In the genomic region with DNA sequence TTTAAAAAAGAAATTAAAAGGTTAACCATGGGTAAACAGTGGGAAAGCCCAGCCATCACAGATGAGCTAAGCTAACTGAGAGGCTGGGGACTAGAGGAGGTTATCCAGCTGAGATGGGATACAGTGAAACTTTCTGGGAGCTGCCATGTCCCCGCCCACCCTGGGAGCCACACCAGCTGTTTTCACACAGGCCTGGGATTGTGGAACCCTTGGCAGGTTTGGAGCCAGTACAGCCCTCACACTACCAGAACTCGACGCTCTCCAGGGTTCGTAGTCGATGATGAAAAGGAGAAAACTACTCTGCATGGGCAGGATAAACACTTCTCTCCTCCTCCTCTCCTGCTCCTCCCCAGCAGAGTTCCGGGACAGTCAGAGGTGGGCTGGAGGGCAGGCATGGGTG, we compare ENCODE assay signal across 14 mouse cellular contexts. TPM values are rescaled to one million over a fixed set of nuclear protein-coding genes. Genes with fewer than 3 reads are reported as not detected.
DNase-seq lines count a peak whose midpoint lies in the region; ATAC-seq and TF ChIP-seq lines count a peak whose summit lies in the region.
"Had no signal": no experiment of that assay in that cellular context is flagged by ENCODE, and none has a peak within 500 bp of the region (broad histone marks: within the 10 kb centered on the region; RNA-seq: fewer than 3 reads in every experiment).

No protein-coding gene starts in this region.

- H3K27ac ChIP-seq in cerebellum, adult 2 months (ENCODE audit: insufficient read depth, low read length), result no peak overlapping the region
- H3K27ac ChIP-seq in hindbrain, embryonic 16.5 days (ENCODE audit: low read depth, low read length), result no peak overlapping the region
- H3K27ac ChIP-seq: hindbrain, embryonic 12.5 days; midbrain, embryonic 13.5 days; neural tube, embryonic 12.5 days had no signal

- peaks cover 4% of the 10 kb centered on the region; the same call in 1 of the 2 replicates for H3K4me1 ChIP-seq in cerebellum, adult 2 months (ENCODE audit: control insufficient read depth, insufficient read depth, low read length)
- H3K4me1 ChIP-seq in hindbrain, embryonic 16.5 days (ENCODE audit: control insufficient read depth, insufficient read depth, low read depth, low read length), result peaks cover 6% of the 10 kb centered on the region
- H3K4me1 ChIP-seq: neural tube, embryonic 12.5 days had no signal

- TF ChIP-seq CTCF in cerebellum, adult 2 months (IDR thresholded peaks at IDR 0.05; ENCODE audit: borderline replicate concordance, insufficient read depth, low read depth, low read length), result no peak

- H3K9ac ChIP-seq in hindbrain, embryonic 16.5 days (ENCODE audit: low read depth, low read length), result no peak overlapping the region
- H3K9ac ChIP-seq: hindbrain, embryonic 12.5 days; midbrain, embryonic 13.5 days; neural tube, embryonic 12.5 days had no signal

- H3K4me3 ChIP-seq in cerebellum, adult 2 months (replicated peaks; ENCODE audit: insufficient read depth, low read depth, low read length), result no peak overlapping the region
- no peak overlapping the region for H3K4me3 ChIP-seq in hindbrain, embryonic 16.5 days (ENCODE audit: low read length)
- H3K4me3 ChIP-seq: hindbrain, embryonic 12.5 days; midbrain, embryonic 13.5 days; neural tube, embryonic 12.5 days had no signal

- DNase-seq in kidney, postnatal 14 days, result peak; percentile 45
- DNase-seq in kidney, postnatal 36 days, result no peak
- peak; percentile 68 for DNase-seq in gastrocnemius, postnatal 10 days
- DNase-seq in heart, postnatal 10 days, result peak; percentile 81 to 82
- DNase-seq in lung, postnatal 4 days, result peak; percentile 29 to 70
- no peak for DNase-seq in thymus, postnatal 25 days
- no peak for DNase-seq in cerebellum, adult 2 months
- DNase-seq: adrenal gland, postnatal 10 days; cerebellum, postnatal 25 days; retina, postnatal 1 day had no signal

- H3K9me3 ChIP-seq in hindbrain, embryonic 16.5 days (ENCODE audit: control insufficient read depth, low read length), result no peaks in the 10 kb centered on the region
- H3K9me3 ChIP-seq: hindbrain, embryonic 12.5 days; neural tube, embryonic 12.5 days had no signal

- H3K27me3 ChIP-seq in cerebellum, adult 2 months (ENCODE audit: control insufficient read depth, insufficient read depth, low read length), result no peaks in the 10 kb centered on the region
- no peaks in the 10 kb centered on the region for H3K27me3 ChIP-seq in hindbrain, embryonic 16.5 days (replicated peaks; ENCODE audit: control insufficient read depth, insufficient read depth, low read length)
- H3K27me3 ChIP-seq: hindbrain, embryonic 12.5 days; midbrain, embryonic 13.5 days; neural tube, embryonic 12.5 days had no signal

- no peak for ATAC-seq in hindbrain, embryonic 16.5 days
- ATAC-seq: midbrain, embryonic 13.5 days had no signal

- no peak for TF ChIP-seq POLR2A in cerebellum, adult 2 months (IDR thresholded peaks at IDR 0.05; ENCODE audit: borderline replicate concordance, insufficient read depth, low read length)

- no peak overlapping the region for H3K4me2 ChIP-seq in hindbrain, embryonic 16.5 days (ENCODE audit: low read length)
- H3K4me2 ChIP-seq: hindbrain, embryonic 12.5 days; midbrain, embryonic 13.5 days; neural tube, embryonic 12.5 days had no signal

- 64% methylated on average over 6 of the region's 6 CpGs for WGBS in cerebellum, adult 2 months
- WGBS in hindbrain, embryonic 16.5 days, result 64% methylated on average over 6 of the region's 6 CpGs

- no peaks in the 10 kb centered on the region for H3K36me3 ChIP-seq in hindbrain, embryonic 16.5 days (ENCODE audit: control insufficient read depth, insufficient read depth, low read length)
- H3K36me3 ChIP-seq: hindbrain, embryonic 12.5 days; midbrain, embryonic 13.5 days; neural tube, embryonic 12.5 days had no signal

- intact Hi-C loops in heart, postnatal 10 days (cut with DNase I), result no loop called here

RNA-seq across cellular contexts. Expression of a gene that starts 56.9 kb away (rescaled TPM):
- 100 to 1,000 TPM; 116 to 123 TPM for total RNA-seq in gastrocnemius, postnatal 10 days (2021)
- total RNA-seq in heart, postnatal 10 days (2021), result 100 to 1,000 TPM; 112 to 125 TPM
- 86.8 and 93.2 TPM in 2 replicates for polyA plus RNA-seq in cerebellum, adult 2 months (2012; rRNA removed)
- 23.3 and 26.2 TPM in 2 replicates for polyA plus RNA-seq in hindbrain, embryonic 16.5 days (2015; fragmentation: Nextera tagmentation; extraction: Ambion mirVana)

Comparison
In these comparisons a context has a peak if more than half of its experiments do, and no peak if none do; other contexts are left out.
1. DNase-seq: peak in kidney, postnatal 14 days (single experiment), gastrocnemius, postnatal 10 days (single experiment), heart, postnatal 10 days (2 of 2) and lung, postnatal 4 days (2 of 2); none in kidney, postnatal 36 days (0 of 2), thymus, postnatal 25 days (single experiment) and cerebellum, adult 2 months (0 of 2).